Mouse (Mus musculus): ENCODE results near the gene Mrps10. TPM values are rescaled to one million over a fixed set of nuclear protein-coding genes. Genes with fewer than 3 reads are reported as not detected.
"Not testable (repeated sequence)": the region's sequence is repeated elsewhere in the genome, so short reads cannot be mapped to it uniquely, and the experiment has no call there.

The Mrps10 gene
- polyA plus RNA-seq, 1 experiment from 2014 or later: 99.0 TPM

GRCm38 (mm10) chr17:47394223-47394869 lies 25.7 kb downstream of the Mrps10 start:
- 15% methylated on average over 24 of the region's 24 CpGs for WGBS
- Histone ChIP-seq H3K9me3 (no peaks in the 10 kb centered on the region), H3K4me3 (peak overlapping the region; percentile 46), H3K27me3 (ENCODE audit: insufficient read depth, poor library complexity, severe bottlenecking) (peaks cover 63% of the 10 kb centered on the region), H3K4me1 (peaks cover 15% of the 10 kb centered on the region), H3K27ac (peak overlapping the region; percentile 7; the same call in 1 of the 2 replicates), H3K36me3 (no peaks in the 10 kb centered on the region)
- no peak for DNase-seq (ENCODE audit: low spot score)

- Histone ChIP-seq H3K9me3 (no peaks in the 10 kb centered on the region), H3K4me3 (peak overlapping the region; percentile 46), H3K36me3 (no peaks in the 10 kb centered on the region), H3K4me1 (peaks cover 15% of the 10 kb centered on the region), H3K27me3 (ENCODE audit: insufficient read depth, poor library complexity, severe bottlenecking) (peaks cover 74% of the 10 kb centered on the region), H3K27ac (no peak overlapping the region)
- DNase-seq (ENCODE audit: low spot score): peak; percentile 80
- 2% methylated on average over 20 of the region's 20 CpGs for WGBS
Measured at GRCm38 (mm10) chr17:47395376-47395913, 26.8 kb downstream of the Mrps10 start.

DNA sequence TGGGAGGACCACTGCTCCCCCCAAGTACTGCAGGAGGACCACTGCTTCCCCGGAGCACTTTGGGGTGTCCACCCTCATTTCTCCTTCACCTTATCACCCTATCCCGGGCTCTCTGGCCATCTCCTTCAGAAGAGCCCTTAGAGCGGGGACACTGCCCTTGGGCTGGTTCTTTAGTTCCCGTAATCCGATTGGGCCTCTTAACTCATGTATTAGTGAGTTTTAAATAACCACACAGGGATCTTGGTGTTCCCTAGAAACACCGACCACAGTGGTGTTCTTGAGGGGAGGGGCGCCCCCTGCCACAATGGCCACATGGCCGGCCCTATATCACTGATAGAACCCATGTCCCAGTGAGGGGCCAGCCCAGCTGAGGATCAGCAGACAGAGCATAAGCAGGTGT lies 30.4 kb downstream of the Mrps10 start:
- peaks cover 15% of the 10 kb centered on the region for H3K4me1 ChIP-seq
- 74% methylated on average over 8 of the region's 8 CpGs for WGBS
- peaks cover 71% of the 10 kb centered on the region for H3K27me3 ChIP-seq (ENCODE audit: insufficient read depth, poor library complexity, severe bottlenecking)
- H3K27ac ChIP-seq: no peak overlapping the region
- no peak overlapping the region for H3K4me3 ChIP-seq
- no peaks in the 10 kb centered on the region for H3K9me3 ChIP-seq
- no peaks in the 10 kb centered on the region for H3K36me3 ChIP-seq
- DNase-seq (ENCODE audit: low spot score): no peak

- no peak within 1 kb of the TSS for H3K27ac ChIP-seq
- no peaks in the 10 kb centered on the region for H3K36me3 ChIP-seq
- no peak within 1 kb of the TSS for H3K4me3 ChIP-seq
- H3K27me3 ChIP-seq (ENCODE audit: insufficient read depth, poor library complexity, severe bottlenecking): peaks cover 60% of the 10 kb centered on the region
- H3K4me1 ChIP-seq: peaks cover 3% of the 10 kb centered on the region; the same call in 1 of the 2 replicates
- H3K9me3 ChIP-seq: no peaks in the 10 kb centered on the region
- WGBS: 61% methylated on average over 10 of the region's 10 CpGs
- DNase-seq (ENCODE audit: low spot score): no peak
Measured at GRCm38 (mm10) chr17:47400451-47400850, 31.8 kb downstream of the Mrps10 start, which contains the start of gene Guca1a. TSS of gene Guca1a (minus strand) at chr17:47400584.

DNA sequence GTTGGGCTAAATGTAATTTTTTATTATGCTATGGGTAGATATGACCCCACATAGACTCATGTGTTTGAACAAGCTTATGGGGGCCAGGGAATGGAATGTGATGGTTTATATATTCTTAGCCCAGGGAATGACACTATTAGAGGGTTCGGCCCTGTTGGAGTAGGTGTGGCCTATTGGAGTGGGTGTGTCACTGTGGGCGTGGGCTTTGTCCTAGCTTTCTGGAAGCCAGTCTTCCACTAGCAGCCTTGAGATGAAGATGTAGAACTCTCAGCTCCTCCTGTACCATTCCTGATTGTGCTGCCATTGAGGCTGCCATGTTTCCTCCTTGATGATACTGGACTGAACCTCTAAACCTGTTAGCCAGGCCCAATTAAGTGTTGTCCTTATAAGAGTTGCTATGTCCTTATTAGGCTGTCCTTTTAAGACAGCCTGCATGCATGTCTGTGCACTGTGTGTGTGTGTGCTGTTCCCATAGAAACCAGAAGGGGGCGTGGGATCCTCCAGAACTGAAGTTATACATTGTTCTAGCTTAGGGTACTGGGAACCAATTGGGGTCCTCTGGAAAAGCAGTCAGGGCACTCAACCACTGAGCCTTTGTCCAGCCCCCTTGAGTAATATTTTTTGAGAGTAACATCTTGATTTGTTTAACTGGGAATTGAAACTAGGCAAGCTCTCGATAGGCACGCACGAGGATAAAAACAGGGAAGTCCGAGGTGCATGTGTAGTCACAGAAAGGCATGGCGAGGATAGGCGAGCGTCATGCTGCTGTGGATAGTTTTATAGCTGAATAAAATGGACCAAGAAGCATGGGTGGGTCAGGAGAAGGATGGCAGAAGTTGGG lies 39.2 kb downstream of the Mrps10 start:
- peaks cover 72% of the 10 kb centered on the region for H3K27me3 ChIP-seq (ENCODE audit: insufficient read depth, poor library complexity, severe bottlenecking)
- peaks cover 8% of the 10 kb centered on the region; the same call in 1 of the 2 replicates for H3K4me1 ChIP-seq
- H3K27ac ChIP-seq: no peak overlapping the region
- DNase-seq (ENCODE audit: low spot score): no peak
- H3K9me3 ChIP-seq: no peaks in the 10 kb centered on the region
- no peak overlapping the region for H3K4me3 ChIP-seq
- 57% methylated on average over 10 of the region's 10 CpGs for WGBS
- no peaks in the 10 kb centered on the region for H3K36me3 ChIP-seq

DNA sequence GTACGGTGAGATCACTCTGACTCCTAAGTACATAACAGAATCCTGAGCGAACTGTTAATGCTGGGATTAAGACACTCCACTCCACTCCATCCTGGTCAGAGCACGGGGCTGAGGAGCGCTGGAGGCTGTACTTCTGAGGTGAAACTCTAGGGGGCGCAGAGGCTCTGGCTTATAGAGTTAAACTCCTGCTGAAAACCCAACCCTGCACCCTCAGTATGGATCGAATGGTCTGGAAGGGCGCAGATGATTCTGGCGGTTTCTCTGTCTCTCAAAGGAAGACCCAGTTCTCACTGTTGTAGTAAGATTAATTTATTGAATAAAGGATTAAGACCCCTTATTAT lies 39.8 kb downstream of the Mrps10 start:
- Histone ChIP-seq H3K4me1 (peaks cover 8% of the 10 kb centered on the region; the same call in 1 of the 2 replicates), H3K4me3 (no peak overlapping the region), H3K27ac (no peak overlapping the region), H3K36me3 (no peaks in the 10 kb centered on the region), H3K9me3 (no peaks in the 10 kb centered on the region), H3K27me3 (ENCODE audit: insufficient read depth, poor library complexity, severe bottlenecking) (peaks cover 73% of the 10 kb centered on the region)
- no peak for DNase-seq (ENCODE audit: low spot score)
- 26% methylated on average over 8 of the region's 8 CpGs for WGBS

- H3K4me1 ChIP-seq; H3K27ac ChIP-seq; DNase-seq (ENCODE audit: low spot score); H3K36me3 ChIP-seq; H3K9me3 ChIP-seq: not testable (repeated sequence)
- peaks cover 79% of the 10 kb centered on the region for H3K27me3 ChIP-seq (ENCODE audit: insufficient read depth, poor library complexity, severe bottlenecking)
- peak overlapping the region; percentile 51 for H3K4me3 ChIP-seq
- 4% methylated on average over 74 of the region's 74 CpGs for WGBS
Measured at GRCm38 (mm10) chr17:47409897-47410861, 41.5 kb downstream of the Mrps10 start.

DNA sequence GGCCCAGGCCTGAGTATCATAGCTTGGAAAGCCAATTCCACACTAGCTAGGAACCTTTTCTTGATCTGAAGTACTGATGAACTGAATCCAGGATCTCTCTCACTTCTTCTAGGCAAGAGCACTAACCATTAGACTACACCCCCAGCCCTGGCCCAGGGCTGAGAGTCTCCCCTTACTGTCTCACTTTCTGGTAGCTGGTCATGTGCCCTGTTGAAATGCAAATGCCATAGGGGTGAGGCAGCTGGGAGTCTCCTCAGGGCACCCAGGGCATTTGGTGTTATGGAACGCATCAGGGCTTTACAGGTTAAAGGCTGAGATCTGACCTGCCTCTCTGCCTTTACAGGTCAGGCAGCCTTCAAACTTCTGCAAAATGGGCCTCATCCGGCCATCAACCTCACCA lies 51.5 kb downstream of the Mrps10 start:
- no peak for DNase-seq (ENCODE audit: low spot score)
- Histone ChIP-seq H3K4me1 (peaks cover 8% of the 10 kb centered on the region; the same call in 1 of the 2 replicates), H3K36me3 (no peaks in the 10 kb centered on the region), H3K9me3 (0 out of 2 replicates have a peak, but pooled peaks cover 3% of the 10 kb centered on the region), H3K4me3 (no peak overlapping the region), H3K27me3 (ENCODE audit: insufficient read depth, poor library complexity, severe bottlenecking) (0 out of 2 replicates have a peak, but pooled peaks cover 12% of the 10 kb centered on the region), H3K27ac (no peak overlapping the region)
- 58% methylated on average over 2 of the region's 2 CpGs for WGBS

DNA sequence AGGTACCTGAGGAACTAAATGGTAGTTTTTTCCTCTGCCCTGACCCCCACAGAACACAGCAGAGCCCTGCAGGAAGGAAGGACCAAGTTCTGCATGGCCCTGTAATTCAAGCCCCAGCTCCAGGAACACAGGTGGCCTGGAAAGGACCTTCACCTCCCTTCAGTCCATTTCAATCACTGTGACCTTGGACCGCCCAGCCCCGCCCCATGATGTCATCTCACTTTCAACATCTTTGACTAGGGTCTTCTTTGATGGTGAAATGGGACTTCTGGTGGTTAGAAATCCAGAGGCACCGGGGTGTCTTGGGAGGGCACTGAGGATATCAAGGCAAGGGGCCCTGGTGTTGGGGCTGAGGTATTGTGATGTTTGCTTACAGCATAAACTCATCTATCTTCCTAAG lies 52.9 kb downstream of the Mrps10 start:
- peaks cover 8% of the 10 kb centered on the region; the same call in 1 of the 2 replicates for H3K4me1 ChIP-seq
- no peak for DNase-seq (ENCODE audit: low spot score)
- H3K36me3 ChIP-seq: no peaks in the 10 kb centered on the region
- WGBS: 79% methylated on average over 3 of the region's 3 CpGs
- no peaks in the 10 kb centered on the region for H3K9me3 ChIP-seq
- 0 out of 2 replicates have a peak, but pooled peaks cover 7% of the 10 kb centered on the region for H3K27me3 ChIP-seq (ENCODE audit: insufficient read depth, poor library complexity, severe bottlenecking)
- H3K27ac ChIP-seq: no peak overlapping the region
- no peak overlapping the region for H3K4me3 ChIP-seq

GRCm38 (mm10) chr17:47422616-47423015 lies 53.9 kb downstream of the Mrps10 start:
- WGBS: 68% methylated on average over 1 of the region's 1 CpGs
- not testable (repeated sequence) for H3K27ac ChIP-seq; H3K36me3 ChIP-seq; H3K4me1 ChIP-seq; DNase-seq (ENCODE audit: low spot score); H3K4me3 ChIP-seq; H3K9me3 ChIP-seq
- 0 out of 2 replicates have a peak, but pooled peaks cover 14% of the 10 kb centered on the region for H3K27me3 ChIP-seq (ENCODE audit: insufficient read depth, poor library complexity, severe bottlenecking)

- peaks cover 23% of the 10 kb centered on the region for H3K4me1 ChIP-seq
- DNase-seq (ENCODE audit: low spot score): no peak
- H3K27me3 ChIP-seq (ENCODE audit: insufficient read depth, poor library complexity, severe bottlenecking): 0 out of 2 replicates have a peak, but pooled peaks cover 14% of the 10 kb centered on the region
- H3K27ac ChIP-seq: no peak overlapping the region
- 67% methylated on average over 6 of the region's 6 CpGs for WGBS
- H3K4me3 ChIP-seq: no peak overlapping the region
- H3K36me3 ChIP-seq: no peaks in the 10 kb centered on the region
- H3K9me3 ChIP-seq: no peaks in the 10 kb centered on the region
Measured at GRCm38 (mm10) chr17:47424186-47424585, 55.5 kb downstream of the Mrps10 start.

GRCm38 (mm10) chr17:47427316-47427715 lies 58.6 kb downstream of the Mrps10 start:
- Histone ChIP-seq H3K27ac (no peak overlapping the region), H3K9me3 (no peaks in the 10 kb centered on the region), H3K4me1 (peaks cover 26% of the 10 kb centered on the region), H3K36me3 (no peaks in the 10 kb centered on the region), H3K4me3 (no peak overlapping the region), H3K27me3 (ENCODE audit: insufficient read depth, poor library complexity, severe bottlenecking) (0 out of 2 replicates have a peak, but pooled peaks cover 7% of the 10 kb centered on the region)
- no peak for DNase-seq (ENCODE audit: low spot score)
- 67% methylated on average over 6 of the region's 6 CpGs for WGBS

Data from heart, embryonic 10.5 days (tissue).